Mouse (Mus musculus): ENCODE measurements around the gene Lif. TPM values are rescaled to one million over a fixed set of nuclear protein-coding genes. Genes with fewer than 3 reads are reported as not detected.

Lif gene
- polyA plus RNA-seq, 1 experiment, result 2.2 TPM

DNA sequence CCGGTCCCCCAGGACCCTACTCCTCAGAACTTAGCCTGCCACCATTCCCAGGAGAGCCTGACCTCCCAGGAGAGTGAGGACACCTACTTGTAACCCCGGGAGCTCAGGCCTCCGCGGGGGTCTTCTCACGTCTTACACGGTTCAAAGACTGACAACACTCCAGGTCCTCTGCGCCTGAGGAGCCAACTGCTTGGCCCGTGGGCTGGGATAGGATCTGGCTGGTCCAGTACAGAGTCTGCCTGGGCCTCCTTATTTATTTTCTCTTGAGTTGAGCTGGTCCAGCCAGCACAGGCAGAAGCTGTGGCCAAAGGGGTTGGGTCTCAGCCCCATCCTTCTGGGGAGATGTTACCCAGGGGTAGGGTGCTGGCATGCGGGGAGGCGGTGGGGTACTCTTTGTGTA, 42.3 kb upstream of the Lif start:
- 97% methylated on average over 10 of the region's 10 CpGs for WGBS
- Histone ChIP-seq H3K27me3 (ENCODE audit: control insufficient read depth, insufficient read depth, low read length) (no peaks in the 10 kb centered on the region; the same call in 1 of the 2 replicates), H3K27ac (ENCODE audit: control insufficient read depth, insufficient read depth, low read length) (no peak overlapping the region), H3K36me3 (ENCODE audit: control insufficient read depth, insufficient read depth, low read length) (peaks cover 25% of the 10 kb centered on the region; the same call in 1 of the 2 replicates), H3K4me1 (replicated peaks; ENCODE audit: control insufficient read depth, insufficient read depth, low read length) (peaks cover 10% of the 10 kb centered on the region; the same call in 1 of the 2 replicates), H3K4me3 (ENCODE audit: control insufficient read depth, insufficient read depth, low read length) (no peak overlapping the region)
- DNase-seq, result no peak
- no peak for TF ChIP-seq CTCF (IDR thresholded peaks at IDR 0.05; ENCODE audit: borderline replicate concordance, control insufficient read depth, extremely low read depth, insufficient read depth, low read length, poor library complexity)
- TF ChIP-seq POLR2A (IDR thresholded peaks at IDR 0.05; ENCODE audit: control insufficient read depth, extremely low read depth, insufficient read depth, low read length, poor library complexity), result no peak

DNA sequence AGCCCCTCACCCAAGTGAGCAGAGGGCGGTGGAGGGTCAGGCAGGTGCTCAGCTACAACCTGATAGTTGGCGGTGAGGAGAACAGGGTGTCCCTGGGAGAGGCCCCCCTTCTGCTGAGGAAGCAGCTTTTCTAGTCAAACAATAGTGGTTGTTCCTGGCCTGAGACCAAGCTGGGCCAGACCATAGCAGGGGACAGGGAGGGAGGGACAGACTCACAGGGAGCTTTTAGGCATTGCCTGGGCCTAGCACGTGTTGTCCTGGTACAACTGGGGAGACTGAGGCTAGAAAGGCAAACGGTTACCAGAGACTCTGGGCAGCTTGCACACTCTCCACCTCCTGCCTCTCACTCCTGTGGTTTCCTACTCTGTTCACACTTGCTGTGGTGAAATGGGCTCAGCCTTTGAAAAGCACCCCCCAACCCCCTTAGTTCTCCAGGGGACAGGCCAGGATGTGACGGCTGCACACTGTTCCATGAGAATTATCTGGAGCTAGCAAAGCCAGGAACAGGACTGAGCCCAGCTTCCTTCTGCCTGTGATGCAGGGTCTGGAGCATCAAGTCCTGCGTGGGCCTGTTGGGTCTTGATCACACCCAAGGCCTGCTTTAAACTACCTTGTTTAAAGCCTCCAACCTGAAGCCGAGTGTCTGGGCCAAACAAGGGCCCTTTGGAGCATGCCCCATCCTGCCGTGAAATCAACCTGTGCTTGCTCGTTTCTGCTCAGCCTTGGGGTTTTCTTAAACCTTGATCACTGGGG, 40.9 kb upstream of the Lif start:
- DNase-seq, result no peak
- TF ChIP-seq CTCF (IDR thresholded peaks at IDR 0.05; ENCODE audit: borderline replicate concordance, control insufficient read depth, extremely low read depth, insufficient read depth, low read length, poor library complexity), result no peak
- no peak for TF ChIP-seq POLR2A (IDR thresholded peaks at IDR 0.05; ENCODE audit: control insufficient read depth, extremely low read depth, insufficient read depth, low read length, poor library complexity)
- Histone ChIP-seq H3K4me3 (ENCODE audit: control insufficient read depth, insufficient read depth, low read length) (no peak overlapping the region), H3K4me1 (replicated peaks; ENCODE audit: control insufficient read depth, insufficient read depth, low read length) (peaks cover 13% of the 10 kb centered on the region; the same call in 1 of the 2 replicates), H3K36me3 (ENCODE audit: control insufficient read depth, insufficient read depth, low read length) (peaks cover 18% of the 10 kb centered on the region; the same call in 1 of the 2 replicates), H3K27me3 (ENCODE audit: control insufficient read depth, insufficient read depth, low read length) (no peaks in the 10 kb centered on the region; the same call in 1 of the 2 replicates), H3K27ac (ENCODE audit: control insufficient read depth, insufficient read depth, low read length) (no peak overlapping the region)
- WGBS, result 68% methylated on average over 9 of the region's 9 CpGs

DNA sequence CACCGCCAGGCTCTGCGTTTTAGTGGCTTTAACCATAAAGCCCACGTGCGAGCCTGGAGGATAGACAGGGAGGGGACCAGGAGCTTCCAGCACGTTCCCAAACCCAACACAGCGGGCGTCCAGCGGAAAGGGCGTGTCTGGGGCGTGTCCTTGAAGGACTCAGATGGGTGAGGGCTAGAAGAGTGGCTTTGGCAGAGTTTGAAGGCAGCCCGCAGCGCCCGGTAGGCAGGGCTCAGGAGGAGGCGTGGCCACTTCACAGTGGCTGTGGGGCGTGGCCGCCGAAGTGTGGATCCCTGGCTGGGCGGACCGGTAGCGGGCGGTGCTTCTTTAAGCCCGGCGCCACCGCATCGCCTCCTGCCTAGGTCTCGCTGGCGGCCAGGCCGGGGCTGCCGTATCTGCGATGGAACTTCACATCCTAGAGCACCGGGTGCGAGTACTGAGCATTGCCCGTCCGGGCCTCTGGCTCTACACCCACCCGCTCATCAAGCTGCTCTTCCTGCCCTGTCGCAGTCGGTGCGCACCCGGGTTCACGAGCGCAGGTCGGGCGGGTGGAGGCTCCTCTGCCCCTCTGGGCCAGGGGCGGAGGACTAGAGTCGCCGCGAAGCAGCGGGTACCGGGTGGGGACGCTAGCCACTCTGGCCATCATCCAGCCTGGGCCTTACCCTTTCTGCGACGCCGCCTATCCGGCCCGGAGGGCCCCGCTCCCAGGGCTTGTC, 39.3 kb upstream of the Lif start, which contains the start of gene Castor1:
Gene Castor1 (plus strand): TSS at position 312 of the 716 bp plus-strand sequence.
- WGBS, result 5% methylated on average over 56 of the region's 56 CpGs

DNA sequence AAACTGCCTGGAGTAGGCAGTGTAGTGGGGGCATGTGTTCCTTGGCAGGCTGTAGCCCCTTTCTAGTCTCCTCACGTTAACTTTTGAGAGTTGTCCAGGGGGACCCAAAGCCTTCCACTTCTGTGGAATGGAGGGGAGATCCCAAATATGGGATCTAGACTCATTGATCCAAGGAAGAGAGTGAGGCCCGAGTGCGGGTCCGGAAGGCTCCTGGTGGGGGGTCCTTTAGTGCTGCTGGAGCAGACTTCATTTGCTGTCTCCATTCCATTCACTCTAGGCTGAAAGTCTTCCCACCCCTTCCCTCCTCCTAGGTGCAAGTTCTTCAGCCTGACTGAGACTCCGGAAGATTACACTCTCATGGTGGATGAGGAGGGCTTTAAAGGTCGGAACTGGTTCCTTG, 38.7 kb upstream of the Lif start:
- H3K4me1 ChIP-seq (replicated peaks; ENCODE audit: control insufficient read depth, insufficient read depth, low read length), result peaks cover 13% of the 10 kb centered on the region; the same call in 1 of the 2 replicates
- TF ChIP-seq CTCF (IDR thresholded peaks at IDR 0.05; ENCODE audit: borderline replicate concordance, control insufficient read depth, extremely low read depth, insufficient read depth, low read length, poor library complexity) (no peak), POLR2A (IDR thresholded peaks at IDR 0.05; ENCODE audit: control insufficient read depth, extremely low read depth, insufficient read depth, low read length, poor library complexity) (no peak)
- no peak overlapping the region for H3K27ac ChIP-seq (ENCODE audit: control insufficient read depth, insufficient read depth, low read length)
- DNase-seq, result no peak
- peak overlapping the region; percentile 46 for H3K4me3 ChIP-seq (ENCODE audit: control insufficient read depth, insufficient read depth, low read length)
- peaks cover 14% of the 10 kb centered on the region; the same call in 1 of the 2 replicates for H3K36me3 ChIP-seq (ENCODE audit: control insufficient read depth, insufficient read depth, low read length)
- 56% methylated on average over 6 of the region's 6 CpGs for WGBS
- no peaks in the 10 kb centered on the region; the same call in 1 of the 2 replicates for H3K27me3 ChIP-seq (ENCODE audit: control insufficient read depth, insufficient read depth, low read length)

More for the DNA sequence above, 39.3 kb upstream of the Lif start, which contains the start of gene Castor1:
- H3K36me3 ChIP-seq (ENCODE audit: control insufficient read depth, insufficient read depth, low read length), result peaks cover 18% of the 10 kb centered on the region; the same call in 1 of the 2 replicates
- no peaks in the 10 kb centered on the region; the same call in 1 of the 2 replicates for H3K27me3 ChIP-seq (ENCODE audit: control insufficient read depth, insufficient read depth, low read length)
- peak within 1 kb of the TSS; percentile 46 for H3K4me3 ChIP-seq (ENCODE audit: control insufficient read depth, insufficient read depth, low read length)
- peaks cover 13% of the 10 kb centered on the region; the same call in 1 of the 2 replicates for H3K4me1 ChIP-seq (replicated peaks; ENCODE audit: control insufficient read depth, insufficient read depth, low read length)
- TF ChIP-seq POLR2A (IDR thresholded peaks at IDR 0.05; ENCODE audit: control insufficient read depth, extremely low read depth, insufficient read depth, low read length, poor library complexity) (no peak), CTCF (IDR thresholded peaks at IDR 0.05; ENCODE audit: borderline replicate concordance, control insufficient read depth, extremely low read depth, insufficient read depth, low read length, poor library complexity) (no peak)
- H3K27ac ChIP-seq (ENCODE audit: control insufficient read depth, insufficient read depth, low read length), result no peak within 1 kb of the TSS
- DNase-seq, result peak; percentile 84

DNA sequence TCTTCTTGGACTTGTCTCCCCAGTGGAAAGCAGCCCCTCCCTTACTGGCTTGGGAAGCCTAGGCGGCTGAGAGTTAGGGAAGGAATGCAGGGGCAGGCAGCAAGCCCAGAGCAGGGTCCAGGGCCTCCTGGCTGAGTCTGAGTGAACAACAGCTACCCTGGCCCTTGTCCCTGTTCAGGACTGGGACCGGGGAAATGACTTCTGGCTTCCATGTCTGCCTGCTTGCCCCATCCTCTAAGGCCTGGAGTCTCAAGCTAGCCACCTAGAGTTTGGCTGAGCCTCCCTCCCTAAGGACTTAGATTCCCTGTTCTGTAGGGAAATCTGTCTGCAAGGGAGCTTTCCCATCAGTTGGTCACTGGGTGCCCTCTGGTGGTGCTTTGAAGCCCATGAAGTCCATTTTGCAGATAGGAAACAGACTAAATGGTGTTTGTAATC, 38.0 kb upstream of the Lif start:
- Histone ChIP-seq H3K4me1 (replicated peaks; ENCODE audit: control insufficient read depth, insufficient read depth, low read length) (peaks cover 13% of the 10 kb centered on the region; the same call in 1 of the 2 replicates), H3K27me3 (ENCODE audit: control insufficient read depth, insufficient read depth, low read length) (no peaks in the 10 kb centered on the region; the same call in 1 of the 2 replicates), H3K27ac (ENCODE audit: control insufficient read depth, insufficient read depth, low read length) (no peak overlapping the region), H3K4me3 (ENCODE audit: control insufficient read depth, insufficient read depth, low read length) (no peak overlapping the region), H3K36me3 (ENCODE audit: control insufficient read depth, insufficient read depth, low read length) (0 out of 2 replicates have a peak, but pooled peaks cover 8% of the 10 kb centered on the region)
- no peak for TF ChIP-seq POLR2A (IDR thresholded peaks at IDR 0.05; ENCODE audit: control insufficient read depth, extremely low read depth, insufficient read depth, low read length, poor library complexity)
- WGBS, result 50% methylated on average over 2 of the region's 2 CpGs
- no peak for DNase-seq

DNA sequence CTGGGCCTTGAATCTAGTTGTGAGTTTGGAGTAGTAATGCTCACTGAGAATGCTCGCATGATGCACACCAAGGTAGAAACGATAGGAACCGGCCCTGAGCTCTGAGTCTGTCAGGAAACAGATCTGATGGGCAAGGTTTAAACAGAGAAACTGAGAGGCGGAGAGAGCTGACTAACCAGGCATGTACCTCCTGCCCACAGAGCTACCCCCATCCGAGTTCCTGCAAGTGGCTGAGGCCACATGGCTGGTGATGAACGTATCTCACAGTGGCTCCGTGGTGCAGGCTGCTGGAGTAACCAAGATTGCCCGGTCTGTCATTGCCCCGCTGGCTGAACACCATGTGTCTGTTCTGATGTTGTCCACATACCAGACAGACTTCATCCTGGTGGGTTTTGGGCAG, 37.4 kb upstream of the Lif start:
- H3K4me1 ChIP-seq (replicated peaks; ENCODE audit: control insufficient read depth, insufficient read depth, low read length), result peaks cover 13% of the 10 kb centered on the region; the same call in 1 of the 2 replicates
- 53% methylated on average over 9 of the region's 9 CpGs for WGBS
- no peak for TF ChIP-seq CTCF (IDR thresholded peaks at IDR 0.05; ENCODE audit: borderline replicate concordance, control insufficient read depth, extremely low read depth, insufficient read depth, low read length, poor library complexity)
- no peak for TF ChIP-seq POLR2A (IDR thresholded peaks at IDR 0.05; ENCODE audit: control insufficient read depth, extremely low read depth, insufficient read depth, low read length, poor library complexity)
- 0 out of 2 replicates have a peak, but pooled peaks cover 2% of the 10 kb centered on the region for H3K36me3 ChIP-seq (ENCODE audit: control insufficient read depth, insufficient read depth, low read length)
- no peak for DNase-seq
- no peak overlapping the region for H3K4me3 ChIP-seq (ENCODE audit: control insufficient read depth, insufficient read depth, low read length)
- H3K27me3 ChIP-seq (ENCODE audit: control insufficient read depth, insufficient read depth, low read length), result no peaks in the 10 kb centered on the region; the same call in 1 of the 2 replicates
- no peak overlapping the region for H3K27ac ChIP-seq (ENCODE audit: control insufficient read depth, insufficient read depth, low read length)
